Mouse (Mus musculus) forebrain, embryonic 12.5 days (tissue): ENCODE data around the gene Scaf4. TPM values are rescaled to one million over a fixed set of nuclear protein-coding genes. Genes with fewer than 3 reads are reported as not detected.

ENCODE experiments used
- ATAC-seq: fragments of 200-750 bp; cut with Nextera tagmentation; 2 replicates; pipeline ENCODE4 v1.8.0; 2017; ENCODE audit warnings: moderate TSS enrichment; ENCODE audit not compliant: low FRiP score
- H3K27ac ChIP-seq: fragments of 300-500 bp; sonication (generic); 2 replicates; pipeline ENCODE4 v1.5.1; 2016; ENCODE audit warnings: mild to moderate bottlenecking
- H3K27me3 ChIP-seq: fragments of 300-500 bp; sonication (generic); 2 replicates; pipeline ENCODE4 v1.6.1; 2016; ENCODE audit warnings: mild to moderate bottlenecking
- H3K36me3 ChIP-seq: fragments of 300-500 bp; sonication (generic); replicated peaks from 2 replicates; pipeline ENCODE4 v1.6.1; 2016; ENCODE audit warnings: mild to moderate bottlenecking
- H3K4me1 ChIP-seq: fragments of 300-500 bp; sonication (generic); 2 replicates; pipeline ENCODE4 v1.6.1; 2016
- H3K4me2 ChIP-seq: fragments of 300-500 bp; sonication (generic); 2 replicates; pipeline ENCODE4 v1.6.1; 2016; ENCODE audit warnings: mild to moderate bottlenecking, moderate library complexity
- H3K4me3 ChIP-seq: fragments of 300-500 bp; sonication (generic); replicated peaks from 2 replicates; pipeline ENCODE4 v1.5.1; 2016; ENCODE audit warnings: mild to moderate bottlenecking
- H3K9ac ChIP-seq: fragments of 300-500 bp; sonication (generic); 2 replicates; pipeline ENCODE4 v1.6.1; 2016; ENCODE audit warnings: mild to moderate bottlenecking
- H3K9me3 ChIP-seq: fragments of 300-500 bp; sonication (generic); 2 replicates; pipeline ENCODE4 v1.6.1; 2016
- WGBS: fragments of 180-500 bp; shearing (Covaris S2); methylation state at CpG from one replicate; pipeline ENCODE4 v1.1.7; 2016; 5-methylcytosine and 5-hydroxymethylcytosine counted together
- polyA plus RNA-seq: library from polyadenylated mRNA; unstranded; fragments of >200 nt; fragmentation: Nextera tagmentation; extraction: Ambion mirVana; gene quantifications from 2 replicates; pipeline ENCODE4 v1.2.1, GENCODE M21; 2016

Gene Scaf4
- polyA plus RNA-seq, 1 experiment from 2014 or later, result 39.4 TPM

GRCm38 (mm10) chr16:90309784-90310183, 25.5 kb upstream of the Scaf4 start:
- Histone ChIP-seq H3K4me1 (no peaks in the 10 kb centered on the region), H3K9ac (no peak overlapping the region), H3K9me3 (no peaks in the 10 kb centered on the region), H3K36me3 (no peaks in the 10 kb centered on the region), H3K4me3 (no peak overlapping the region), H3K27ac (no peak overlapping the region), H3K27me3 (no peaks in the 10 kb centered on the region), H3K4me2 (no peak overlapping the region)
- ATAC-seq, result no peak
- 54% methylated on average over 3 of the region's 3 CpGs for WGBS

- Histone ChIP-seq H3K4me1 (peaks cover 8% of the 10 kb centered on the region; the same call in 1 of the 2 replicates), H3K9ac (no peak overlapping the region), H3K27ac (no peak overlapping the region), H3K4me3 (no peak overlapping the region), H3K27me3 (peaks cover 4% of the 10 kb centered on the region; the same call in 1 of the 2 replicates), H3K4me2 (no peak overlapping the region), H3K36me3 (no peaks in the 10 kb centered on the region), H3K9me3 (no peaks in the 10 kb centered on the region)
- ATAC-seq, result no peak
- 98% methylated on average over 2 of the region's 2 CpGs for WGBS
Observed at GRCm38 (mm10) chr16:90303988-90304299, 19.6 kb upstream of the Scaf4 start.

DNA sequence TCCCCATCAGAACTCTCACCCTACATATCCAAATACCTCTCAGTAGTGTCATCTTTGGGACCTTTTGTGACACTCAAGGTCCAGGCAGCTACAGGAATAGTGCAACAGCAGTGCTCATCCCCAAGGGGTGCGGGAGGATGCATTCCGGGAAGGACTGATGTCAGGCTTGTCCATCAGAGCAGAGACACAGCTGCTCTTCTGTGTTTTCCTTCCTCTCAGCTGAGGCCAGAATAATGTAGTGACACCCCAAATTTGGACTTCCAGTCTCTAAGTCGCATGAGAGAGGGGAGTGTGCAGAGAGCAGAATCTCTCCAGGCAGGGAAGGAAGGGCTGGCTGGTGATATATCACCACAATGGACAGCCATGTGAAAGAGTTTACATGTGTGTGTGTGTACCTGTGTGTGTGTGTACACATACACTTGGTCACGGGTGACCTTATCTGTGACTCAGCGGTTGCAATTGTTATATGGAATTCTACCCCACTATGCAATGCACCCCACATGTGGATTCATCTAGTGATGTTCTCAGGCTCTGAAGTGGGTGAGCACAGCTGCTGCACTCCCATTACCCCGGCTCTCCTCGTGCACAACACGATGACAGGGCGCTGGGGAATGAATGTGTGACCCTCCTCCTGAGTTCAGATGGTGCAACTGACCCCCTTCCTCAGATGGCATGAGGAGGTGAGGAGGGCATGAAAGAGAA, 19.1 kb upstream of the Scaf4 start:
- peaks cover 4% of the 10 kb centered on the region; the same call in 1 of the 2 replicates for H3K27me3 ChIP-seq
- H3K9ac ChIP-seq, result no peak overlapping the region
- H3K4me3 ChIP-seq, result no peak overlapping the region
- H3K4me1 ChIP-seq, result peaks cover 13% of the 10 kb centered on the region
- no peak overlapping the region for H3K4me2 ChIP-seq
- H3K9me3 ChIP-seq, result no peaks in the 10 kb centered on the region
- no peak overlapping the region for H3K27ac ChIP-seq
- no peaks in the 10 kb centered on the region for H3K36me3 ChIP-seq
- ATAC-seq, result no peak
- 85% methylated on average over 9 of the region's 9 CpGs for WGBS

- no peaks in the 10 kb centered on the region for H3K9me3 ChIP-seq
- no peak overlapping the region for H3K27ac ChIP-seq
- H3K9ac ChIP-seq, result no peak overlapping the region
- H3K4me2 ChIP-seq, result no peak overlapping the region
- WGBS, result 86% methylated on average over 10 of the region's 10 CpGs
- H3K4me3 ChIP-seq, result no peak overlapping the region
- H3K4me1 ChIP-seq, result peaks cover 20% of the 10 kb centered on the region
- no peaks in the 10 kb centered on the region for H3K36me3 ChIP-seq
- H3K27me3 ChIP-seq, result peaks cover 4% of the 10 kb centered on the region; the same call in 1 of the 2 replicates
- no peak for ATAC-seq
Observed at GRCm38 (mm10) chr16:90301706-90302105, 17.4 kb upstream of the Scaf4 start.

GRCm38 (mm10) chr16:90300896-90301295, 16.6 kb upstream of the Scaf4 start:
- H3K9ac ChIP-seq, result no peak overlapping the region
- peaks cover 4% of the 10 kb centered on the region; the same call in 1 of the 2 replicates for H3K27me3 ChIP-seq
- H3K27ac ChIP-seq, result no peak overlapping the region
- 95% methylated on average over 11 of the region's 11 CpGs for WGBS
- H3K36me3 ChIP-seq, result no peaks in the 10 kb centered on the region
- no peak overlapping the region for H3K4me2 ChIP-seq
- H3K9me3 ChIP-seq, result no peaks in the 10 kb centered on the region
- H3K4me3 ChIP-seq, result no peak overlapping the region
- H3K4me1 ChIP-seq, result peaks cover 20% of the 10 kb centered on the region
- ATAC-seq, result no peak

- no peak for ATAC-seq
- Histone ChIP-seq H3K9me3 (no peaks in the 10 kb centered on the region), H3K27ac (no peak overlapping the region), H3K27me3 (peaks cover 4% of the 10 kb centered on the region; the same call in 1 of the 2 replicates), H3K4me1 (peaks cover 20% of the 10 kb centered on the region), H3K4me2 (no peak overlapping the region), H3K36me3 (no peaks in the 10 kb centered on the region), H3K4me3 (no peak overlapping the region), H3K9ac (no peak overlapping the region)
Observed at GRCm38 (mm10) chr16:90299591-90299990, 15.3 kb upstream of the Scaf4 start.

- Histone ChIP-seq H3K4me2 (peak overlapping the region; percentile 27), H3K27ac (no peak overlapping the region)
- WGBS, result 12% methylated on average over 21 of the region's 21 CpGs
Observed at GRCm38 (mm10) chr16:90298426-90299300, 14.4 kb upstream of the Scaf4 start.

GRCm38 (mm10) chr16:90297479-90298425, 13.4 kb upstream of the Scaf4 start:
- no peak overlapping the region for H3K9ac ChIP-seq
- no peak overlapping the region for H3K4me3 ChIP-seq
- peak; percentile 71 for ATAC-seq
- no peaks in the 10 kb centered on the region for H3K36me3 ChIP-seq
- WGBS, result 12% methylated on average over 21 of the region's 22 CpGs
- H3K9me3 ChIP-seq, result no peaks in the 10 kb centered on the region
- peaks cover 20% of the 10 kb centered on the region for H3K4me1 ChIP-seq
- H3K27ac ChIP-seq, result no peak overlapping the region
- H3K27me3 ChIP-seq, result peaks cover 4% of the 10 kb centered on the region; the same call in 1 of the 2 replicates
- peak overlapping the region; percentile 27; the same call in 1 of the 2 replicates for H3K4me2 ChIP-seq

More at GRCm38 (mm10) chr16:90298426-90299300, 14.4 kb upstream of the Scaf4 start:
- Histone ChIP-seq H3K4me3 (no peak overlapping the region), H3K27me3 (peaks cover 4% of the 10 kb centered on the region; the same call in 1 of the 2 replicates), H3K9me3 (no peaks in the 10 kb centered on the region), H3K9ac (no peak overlapping the region), H3K36me3 (no peaks in the 10 kb centered on the region), H3K4me1 (peaks cover 20% of the 10 kb centered on the region)
- ATAC-seq, result peak; percentile 39; the same call in 1 of the 2 replicates

DNA sequence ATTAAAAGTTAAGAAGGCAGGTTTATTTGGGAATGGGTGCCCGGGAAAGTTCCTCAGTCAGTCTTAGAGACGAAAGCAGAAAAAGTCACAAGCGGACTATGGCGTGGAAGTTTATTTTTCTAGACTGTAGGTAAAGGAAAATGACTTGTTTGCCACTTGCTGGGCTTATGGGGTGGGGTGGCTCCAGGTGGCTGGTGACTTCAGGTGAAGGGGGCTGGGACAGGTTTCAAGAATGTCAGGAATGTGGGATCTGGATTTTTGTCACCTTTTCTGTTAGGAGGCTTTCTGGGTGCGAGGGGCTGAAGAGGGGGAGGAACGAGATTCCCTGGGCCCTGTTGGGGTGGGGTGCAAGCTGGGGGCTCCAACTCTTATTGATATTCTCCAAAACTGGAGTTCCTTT, 7.4 kb upstream of the Scaf4 start:
- Histone ChIP-seq H3K9ac (no peak overlapping the region), H3K4me2 (no peak overlapping the region), H3K4me1 (no peaks in the 10 kb centered on the region), H3K36me3 (no peaks in the 10 kb centered on the region), H3K9me3 (no peaks in the 10 kb centered on the region), H3K27ac (no peak overlapping the region), H3K4me3 (no peak overlapping the region), H3K27me3 (no peaks in the 10 kb centered on the region; the same call in 1 of the 2 replicates)
- WGBS, result 55% methylated on average over 6 of the region's 6 CpGs
- no peak for ATAC-seq

GRCm38 (mm10) chr16:90290962-90291361, 6.7 kb upstream of the Scaf4 start:
- no peaks in the 10 kb centered on the region; the same call in 1 of the 2 replicates for H3K27me3 ChIP-seq
- no peaks in the 10 kb centered on the region for H3K4me1 ChIP-seq
- no peaks in the 10 kb centered on the region for H3K9me3 ChIP-seq
- H3K36me3 ChIP-seq, result no peaks in the 10 kb centered on the region
- ATAC-seq, result no peak
- H3K4me2 ChIP-seq, result no peak overlapping the region
- H3K27ac ChIP-seq, result no peak overlapping the region
- H3K9ac ChIP-seq, result no peak overlapping the region
- no peak overlapping the region for H3K4me3 ChIP-seq
- 66% methylated on average over 9 of the region's 9 CpGs for WGBS

DNA sequence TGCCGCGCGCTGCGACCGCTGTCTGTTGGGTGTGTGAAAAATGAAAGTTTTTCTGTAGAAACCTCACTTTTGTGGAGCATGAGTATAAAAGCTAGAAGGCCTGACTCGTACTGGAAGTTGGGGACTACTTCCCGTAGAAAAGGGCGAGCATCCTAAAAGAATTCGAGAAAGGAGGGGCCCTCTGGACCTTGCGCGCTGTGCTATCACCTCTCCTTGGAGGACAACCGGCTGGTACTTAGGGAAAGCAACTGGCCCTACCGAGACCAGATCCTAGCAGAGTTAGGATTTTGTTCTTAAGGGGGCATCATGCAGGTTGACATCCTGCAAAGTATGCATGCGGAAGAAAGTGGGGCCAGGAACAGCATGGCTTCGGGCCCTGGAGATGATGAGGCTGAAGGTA, 613 bp upstream of the Scaf4 start:
- 5% methylated on average over 15 of the region's 15 CpGs for WGBS
- Histone ChIP-seq H3K4me2 (peak overlapping the region; percentile 84), H3K4me3 (peak overlapping the region; percentile 88), H3K27ac (peak overlapping the region; percentile 97), H3K27me3 (no peaks in the 10 kb centered on the region), H3K9ac (peak overlapping the region; percentile 99), H3K4me1 (peaks cover 40% of the 10 kb centered on the region), H3K9me3 (no peaks in the 10 kb centered on the region), H3K36me3 (no peaks in the 10 kb centered on the region)
- ATAC-seq, result peak; percentile 9; the same call in 1 of the 2 replicates
